Mouse (Mus musculus): ENCODE results near the gene Prex1.

GRCm38 (mm10) chr2:166617706-166618105, 95.9 kb downstream of the Prex1 start:
- TF ChIP-seq CTCF (IDR thresholded peaks at IDR 0.05; ENCODE audit: control insufficient read depth, insufficient read depth, low read length): no peak
- no peak for TF ChIP-seq POLR2A (IDR thresholded peaks at IDR 0.05; ENCODE audit: borderline replicate concordance, control insufficient read depth, low read depth, low read length)

Measured in bone marrow, adult 2 months (tissue).